Mouse (Mus musculus) liver, adult 2 months (tissue): ENCODE results near the gene Kcnh7.

Experiments used
- CTCF ChIP-seq: fragments of 200-500 bp; IDR thresholded peaks from 2 replicates; pipeline ENCODE4 v1.5.1; 2011; ENCODE audit warnings: low read depth, low read length, control low read depth
- POLR2A ChIP-seq: fragments of 200-500 bp; IDR thresholded peaks from 2 replicates; pipeline ENCODE4 v1.6.1; 2011; ENCODE audit warnings: low read length, control low read depth; ENCODE audit not compliant: insufficient read depth; ENCODE audit errors: extremely low read depth

DNA sequence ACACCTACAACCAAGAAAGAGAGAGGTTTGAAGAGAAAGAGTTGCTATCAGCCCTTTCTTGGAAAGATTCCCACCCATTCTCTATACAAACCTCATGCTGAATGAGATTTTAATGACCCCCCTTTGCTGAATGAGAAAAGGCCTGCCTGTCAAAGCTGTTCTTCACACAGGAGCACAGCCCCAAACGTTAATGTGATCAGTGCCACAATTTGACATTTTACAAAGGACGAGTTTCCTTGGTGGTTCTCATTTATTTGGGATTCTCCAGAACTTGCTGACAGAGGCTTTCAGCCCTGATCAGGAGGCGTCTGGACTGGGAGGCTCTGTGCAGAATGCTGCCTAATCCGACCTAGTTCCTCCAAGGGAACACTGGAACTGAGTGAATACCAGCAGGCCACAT, 92.3 kb downstream of the Kcnh7 start:
- TF ChIP-seq CTCF (no peak), POLR2A (no peak)
